Mouse (Mus musculus) liver, embryonic 16.5 days (tissue): ENCODE measurements around the gene Hoxd9. TPM values are rescaled to one million over a fixed set of nuclear protein-coding genes. Genes with fewer than 3 reads are reported as not detected.

Experiments used
- ATAC-seq: fragments of 200-750 bp; cut with Nextera tagmentation; 2 replicates; pipeline ENCODE4 v1.8.0; 2017; ENCODE audit warnings: low read depth, mild to moderate bottlenecking, moderate number of reproducible peaks, moderate library complexity
- H3K27ac ChIP-seq: fragments of 300-500 bp; sonication (generic); 2 replicates; pipeline ENCODE4 v1.5.1; 2014; ENCODE audit warnings: mild to moderate bottlenecking, low read length
- H3K27me3 ChIP-seq: fragments of 300-500 bp; sonication (generic); 2 replicates; pipeline ENCODE4 v1.6.1; 2014; ENCODE audit warnings: low read depth, low read length, mixed read lengths; ENCODE audit not compliant: control insufficient read depth, insufficient read depth
- H3K36me3 ChIP-seq: fragments of 300-500 bp; sonication (generic); 2 replicates; pipeline ENCODE4 v1.6.1; 2014; ENCODE audit warnings: mild to moderate bottlenecking; ENCODE audit not compliant: control insufficient read depth, insufficient read depth
- H3K4me1 ChIP-seq: fragments of 300-500 bp; sonication (generic); 2 replicates; pipeline ENCODE4 v1.6.1; 2014; ENCODE audit warnings: low read depth, low read length, mixed read lengths; ENCODE audit not compliant: control insufficient read depth
- H3K4me2 ChIP-seq: fragments of 300-500 bp; sonication (generic); 2 replicates; pipeline ENCODE4 v1.6.1; 2014; ENCODE audit warnings: low read depth, low read length, mixed read lengths
- H3K4me3 ChIP-seq: fragments of 300-500 bp; sonication (generic); 2 replicates; pipeline ENCODE4 v1.5.1; 2014; ENCODE audit warnings: low read depth, mild to moderate bottlenecking, low read length
- H3K9ac ChIP-seq: fragments of 300-500 bp; sonication (generic); 2 replicates; pipeline ENCODE4 v1.6.1; 2014; ENCODE audit warnings: low read depth, low read length
- H3K9me3 ChIP-seq: fragments of 300-500 bp; sonication (generic); replicated peaks from 2 replicates; pipeline ENCODE4 v1.6.1; 2016; ENCODE audit warnings: low read length; ENCODE audit not compliant: control insufficient read depth
- WGBS: fragments of 180-500 bp; shearing (Covaris S2); extraction: QIAGEN DNeasy Blood & Tissue Kit; methylation state at CpG from one replicate; pipeline ENCODE4 v1.1.7; 2014; ENCODE audit not compliant: insufficient replicate concordance; 5-methylcytosine and 5-hydroxymethylcytosine counted together
- polyA plus RNA-seq: library from polyadenylated mRNA; unstranded; fragments of >200 nt; fragmentation: Nextera tagmentation; extraction: Ambion mirVana; gene quantifications from 2 replicates; pipeline ENCODE4 v1.2.1, GENCODE M21; 2015

Hoxd9 gene
- polyA plus RNA-seq, 1 experiment from 2014 or later = not detected

- no peak overlapping the region for H3K27ac ChIP-seq
- no peak for ATAC-seq
- H3K27me3 ChIP-seq = peaks cover 91% of the 10 kb centered on the region
- no peak overlapping the region for H3K4me2 ChIP-seq
- no peak overlapping the region for H3K4me3 ChIP-seq
- no peaks in the 10 kb centered on the region for H3K4me1 ChIP-seq
- H3K36me3 ChIP-seq = no peaks in the 10 kb centered on the region
- 3% methylated on average over 12 of the region's 12 CpGs for WGBS
- H3K9me3 ChIP-seq = no peaks in the 10 kb centered on the region
- H3K9ac ChIP-seq = no peak overlapping the region
Observed at GRCm38 (mm10) chr2:74688795-74689573, 8.5 kb upstream of the Hoxd9 start.

- no peak for ATAC-seq
- H3K9me3 ChIP-seq = no peaks in the 10 kb centered on the region
- H3K9ac ChIP-seq = no peak overlapping the region
- WGBS = 1% methylated on average over 24 of the region's 24 CpGs
- peaks cover 91% of the 10 kb centered on the region for H3K27me3 ChIP-seq
- no peak overlapping the region for H3K4me3 ChIP-seq
- no peak overlapping the region for H3K4me2 ChIP-seq
- no peaks in the 10 kb centered on the region for H3K36me3 ChIP-seq
- no peak overlapping the region for H3K27ac ChIP-seq
- H3K4me1 ChIP-seq = no peaks in the 10 kb centered on the region
Observed at GRCm38 (mm10) chr2:74689574-74690337, 7.8 kb upstream of the Hoxd9 start.

GRCm38 (mm10) chr2:74690338-74690716, 7.2 kb upstream of the Hoxd9 start:
- H3K27me3 ChIP-seq = peaks cover 91% of the 10 kb centered on the region
- H3K4me3 ChIP-seq = no peak overlapping the region
- no peak overlapping the region for H3K9ac ChIP-seq
- H3K4me1 ChIP-seq = no peaks in the 10 kb centered on the region
- 6% methylated on average over 8 of the region's 8 CpGs for WGBS
- no peak for ATAC-seq
- no peaks in the 10 kb centered on the region for H3K9me3 ChIP-seq
- H3K36me3 ChIP-seq = no peaks in the 10 kb centered on the region
- no peak overlapping the region for H3K4me2 ChIP-seq
- no peak overlapping the region for H3K27ac ChIP-seq

- Histone ChIP-seq H3K36me3 (no peaks in the 10 kb centered on the region), H3K27me3 (peaks cover 96% of the 10 kb centered on the region), H3K9ac (no peak within 1 kb of the TSS), H3K9me3 (no peaks in the 10 kb centered on the region), H3K4me3 (no peak within 1 kb of the TSS), H3K27ac (no peak within 1 kb of the TSS), H3K4me1 (no peaks in the 10 kb centered on the region), H3K4me2 (no peak within 1 kb of the TSS)
- no peak for ATAC-seq
- WGBS = 2% methylated on average over 56 of the region's 56 CpGs
Observed at GRCm38 (mm10) chr2:74691022-74691951, 6.2 kb upstream of the Hoxd9 start, which contains the start of gene Hoxd10. Gene Hoxd10, plus strand, starts transcription at chr2:74691924.

- no peak for ATAC-seq
- H3K36me3 ChIP-seq = no peaks in the 10 kb centered on the region
- H3K4me3 ChIP-seq = no peak overlapping the region
- no peak overlapping the region for H3K27ac ChIP-seq
- no peaks in the 10 kb centered on the region for H3K9me3 ChIP-seq
- WGBS = 4% methylated on average over 35 of the region's 35 CpGs
- H3K4me2 ChIP-seq = no peak overlapping the region
- H3K9ac ChIP-seq = no peak overlapping the region
- no peaks in the 10 kb centered on the region for H3K4me1 ChIP-seq
- peaks cover 96% of the 10 kb centered on the region for H3K27me3 ChIP-seq
Observed at GRCm38 (mm10) chr2:74691995-74692807, 5.3 kb upstream of the Hoxd9 start.

- WGBS = 1% methylated on average over 20 of the region's 20 CpGs
- Histone ChIP-seq H3K9me3 (no peaks in the 10 kb centered on the region), H3K9ac (no peak overlapping the region), H3K27ac (no peak overlapping the region), H3K27me3 (peaks cover 96% of the 10 kb centered on the region), H3K4me2 (no peak overlapping the region), H3K36me3 (no peaks in the 10 kb centered on the region), H3K4me1 (no peaks in the 10 kb centered on the region), H3K4me3 (no peak overlapping the region)
- ATAC-seq = no peak
Observed at GRCm38 (mm10) chr2:74692808-74693431, 4.6 kb upstream of the Hoxd9 start.

GRCm38 (mm10) chr2:74693432-74693827, 4.1 kb upstream of the Hoxd9 start:
- no peaks in the 10 kb centered on the region for H3K36me3 ChIP-seq
- H3K9me3 ChIP-seq = no peaks in the 10 kb centered on the region
- H3K4me2 ChIP-seq = no peak overlapping the region
- H3K27ac ChIP-seq = no peak overlapping the region
- H3K9ac ChIP-seq = no peak overlapping the region
- no peak overlapping the region for H3K4me3 ChIP-seq
- ATAC-seq = no peak
- WGBS = 6% methylated on average over 4 of the region's 4 CpGs
- no peaks in the 10 kb centered on the region for H3K4me1 ChIP-seq
- peaks cover 97% of the 10 kb centered on the region for H3K27me3 ChIP-seq

GRCm38 (mm10) chr2:74694066-74694465, 3.5 kb upstream of the Hoxd9 start:
- 1% methylated on average over 16 of the region's 16 CpGs for WGBS
- Histone ChIP-seq H3K9me3 (no peaks in the 10 kb centered on the region), H3K27ac (no peak overlapping the region), H3K36me3 (no peaks in the 10 kb centered on the region), H3K4me2 (no peak overlapping the region), H3K4me3 (no peak overlapping the region), H3K9ac (no peak overlapping the region), H3K4me1 (no peaks in the 10 kb centered on the region), H3K27me3 (peaks cover 97% of the 10 kb centered on the region)
- ATAC-seq = no peak
